Mouse (Mus musculus): ENCODE data around the gene Tmbim6. TPM values are rescaled to one million over a fixed set of nuclear protein-coding genes. Genes with fewer than 3 reads are reported as not detected.

Tmbim6 gene
- polyA plus RNA-seq, 1 experiment, result 418 TPM

GRCm38 (mm10) chr15:99421676-99422075 is 29.0 kb downstream of the Tmbim6 start:
- H3K27me3 ChIP-seq (ENCODE audit: control insufficient read depth, insufficient read depth, low read length), result no peaks in the 10 kb centered on the region
- no peak overlapping the region for H3K27ac ChIP-seq (ENCODE audit: insufficient read depth, low read length)
- H3K4me3 ChIP-seq (replicated peaks; ENCODE audit: insufficient read depth, low read depth, low read length), result no peak overlapping the region
- TF ChIP-seq CTCF (IDR thresholded peaks at IDR 0.05; ENCODE audit: borderline replicate concordance, insufficient read depth, low read depth, low read length) (no peak), POLR2A (IDR thresholded peaks at IDR 0.05; ENCODE audit: borderline replicate concordance, insufficient read depth, low read length) (no peak)
- no peak for DNase-seq
- 71% methylated on average over 8 of the region's 8 CpGs for WGBS
- no peaks in the 10 kb centered on the region for H3K4me1 ChIP-seq (ENCODE audit: control insufficient read depth, insufficient read depth, low read length)

DNA sequence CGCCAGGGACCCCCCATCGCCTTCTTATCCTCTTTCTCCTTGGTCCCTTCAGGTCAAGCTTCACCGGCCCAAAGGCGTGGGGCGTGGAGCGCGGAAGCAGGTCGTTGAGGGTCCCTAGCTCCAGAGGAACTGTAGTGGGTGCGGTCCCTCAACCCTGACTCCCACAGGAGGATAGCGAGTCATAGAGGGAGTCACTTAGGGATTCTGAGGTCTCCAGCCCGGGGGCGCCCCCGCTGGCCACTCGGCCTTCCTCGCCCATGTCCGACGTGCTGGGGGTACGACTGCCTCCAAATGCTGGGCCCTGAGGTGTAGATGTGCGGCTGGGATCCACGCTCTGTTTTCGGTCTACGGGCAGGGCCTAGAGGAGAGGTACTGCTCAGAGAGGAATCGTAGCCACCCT is 29.9 kb downstream of the Tmbim6 start:
- WGBS, result 90% methylated on average over 23 of the region's 23 CpGs
- H3K27ac ChIP-seq (ENCODE audit: insufficient read depth, low read length), result no peak overlapping the region

GRCm38 (mm10) chr15:99423131-99423530 is 30.4 kb downstream of the Tmbim6 start:
- no peaks in the 10 kb centered on the region for H3K27me3 ChIP-seq (ENCODE audit: control insufficient read depth, insufficient read depth, low read length)
- H3K4me3 ChIP-seq (replicated peaks; ENCODE audit: insufficient read depth, low read depth, low read length), result no peak overlapping the region
- WGBS, result 71% methylated on average over 10 of the region's 10 CpGs
- no peak for DNase-seq
- no peaks in the 10 kb centered on the region for H3K4me1 ChIP-seq (ENCODE audit: control insufficient read depth, insufficient read depth, low read length)
- TF ChIP-seq CTCF (IDR thresholded peaks at IDR 0.05; ENCODE audit: borderline replicate concordance, insufficient read depth, low read depth, low read length), result no peak
- no peak for TF ChIP-seq POLR2A (IDR thresholded peaks at IDR 0.05; ENCODE audit: borderline replicate concordance, insufficient read depth, low read length)
- no peak overlapping the region for H3K27ac ChIP-seq (ENCODE audit: insufficient read depth, low read length)

More for the DNA sequence above, 29.9 kb downstream of the Tmbim6 start:
- Histone ChIP-seq H3K27me3 (ENCODE audit: control insufficient read depth, insufficient read depth, low read length) (no peaks in the 10 kb centered on the region), H3K4me3 (replicated peaks; ENCODE audit: insufficient read depth, low read depth, low read length) (no peak overlapping the region), H3K4me1 (ENCODE audit: control insufficient read depth, insufficient read depth, low read length) (no peaks in the 10 kb centered on the region)
- TF ChIP-seq POLR2A (IDR thresholded peaks at IDR 0.05; ENCODE audit: borderline replicate concordance, insufficient read depth, low read length) (no peak), CTCF (IDR thresholded peaks at IDR 0.05; ENCODE audit: borderline replicate concordance, insufficient read depth, low read depth, low read length) (no peak)
- DNase-seq, result no peak

- Histone ChIP-seq H3K27ac (ENCODE audit: insufficient read depth, low read length) (no peak overlapping the region), H3K27me3 (ENCODE audit: control insufficient read depth, insufficient read depth, low read length) (no peaks in the 10 kb centered on the region), H3K4me3 (replicated peaks; ENCODE audit: insufficient read depth, low read depth, low read length) (no peak overlapping the region), H3K4me1 (ENCODE audit: control insufficient read depth, insufficient read depth, low read length) (no peaks in the 10 kb centered on the region)
- 75% methylated on average over 9 of the region's 9 CpGs for WGBS
- TF ChIP-seq POLR2A (IDR thresholded peaks at IDR 0.05; ENCODE audit: borderline replicate concordance, insufficient read depth, low read length) (no peak), CTCF (IDR thresholded peaks at IDR 0.05; ENCODE audit: borderline replicate concordance, insufficient read depth, low read depth, low read length) (no peak)
- no peak for DNase-seq
These were observed 31.2 kb downstream of the Tmbim6 start for GRCm38 (mm10) chr15:99423884-99424283.

DNA sequence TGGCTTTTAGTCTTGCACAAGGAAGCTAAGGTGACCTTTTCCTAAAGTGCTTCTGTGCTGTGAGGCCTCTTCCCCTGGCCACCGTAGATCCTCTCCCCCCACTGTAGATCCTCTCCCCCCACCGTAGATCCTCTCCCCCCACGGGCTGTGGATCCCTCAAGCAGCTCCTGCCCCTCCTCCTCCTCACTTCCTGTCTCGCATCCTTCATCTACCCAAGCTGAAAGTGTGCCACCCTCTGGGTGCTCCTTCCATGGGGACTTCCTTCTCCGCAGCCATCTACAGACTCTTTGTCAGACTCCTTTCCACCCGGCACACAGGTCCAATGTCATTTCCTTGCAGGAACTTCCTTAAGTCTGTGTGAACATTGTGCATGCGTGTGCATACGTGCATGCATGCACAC is 37.7 kb downstream of the Tmbim6 start:
- peaks cover 4% of the 10 kb centered on the region; the same call in 1 of the 2 replicates for H3K4me1 ChIP-seq (ENCODE audit: control insufficient read depth, insufficient read depth, low read length)
- no peak overlapping the region for H3K27ac ChIP-seq (ENCODE audit: insufficient read depth, low read length)
- H3K4me3 ChIP-seq (replicated peaks; ENCODE audit: insufficient read depth, low read depth, low read length), result no peak overlapping the region
- WGBS, result 88% methylated on average over 8 of the region's 8 CpGs
- no peak for DNase-seq
- H3K27me3 ChIP-seq (ENCODE audit: control insufficient read depth, insufficient read depth, low read length), result no peaks in the 10 kb centered on the region
- TF ChIP-seq POLR2A (IDR thresholded peaks at IDR 0.05; ENCODE audit: borderline replicate concordance, insufficient read depth, low read length) (no peak), CTCF (IDR thresholded peaks at IDR 0.05; ENCODE audit: borderline replicate concordance, insufficient read depth, low read depth, low read length) (no peak)

DNA sequence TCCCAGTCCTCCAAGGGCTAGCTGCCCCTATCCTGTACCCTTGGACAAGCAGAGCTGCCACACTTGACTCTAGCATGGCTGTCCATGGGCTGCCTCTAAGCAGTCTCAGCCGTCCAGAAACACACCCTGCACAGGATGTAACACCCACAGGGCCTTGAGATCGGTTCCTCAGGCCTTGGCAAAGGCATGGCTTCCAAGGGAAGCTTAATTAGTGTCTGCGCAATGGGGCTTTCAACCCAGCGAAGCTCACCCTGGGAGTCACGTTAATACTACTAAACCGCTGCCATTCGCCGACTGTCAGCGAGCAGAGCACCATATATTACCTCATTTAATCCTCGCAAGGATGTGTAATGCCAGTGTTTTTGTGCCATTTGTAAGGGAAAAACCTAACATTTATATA is 38.4 kb downstream of the Tmbim6 start:
- Histone ChIP-seq H3K4me1 (ENCODE audit: control insufficient read depth, insufficient read depth, low read length) (peaks cover 4% of the 10 kb centered on the region; the same call in 1 of the 2 replicates), H3K27me3 (ENCODE audit: control insufficient read depth, insufficient read depth, low read length) (no peaks in the 10 kb centered on the region), H3K4me3 (replicated peaks; ENCODE audit: insufficient read depth, low read depth, low read length) (no peak overlapping the region), H3K27ac (ENCODE audit: insufficient read depth, low read length) (no peak overlapping the region)
- no peak for DNase-seq
- WGBS, result 64% methylated on average over 10 of the region's 10 CpGs
- no peak for TF ChIP-seq CTCF (IDR thresholded peaks at IDR 0.05; ENCODE audit: borderline replicate concordance, insufficient read depth, low read depth, low read length)
- TF ChIP-seq POLR2A (IDR thresholded peaks at IDR 0.05; ENCODE audit: borderline replicate concordance, insufficient read depth, low read length), result no peak

DNA sequence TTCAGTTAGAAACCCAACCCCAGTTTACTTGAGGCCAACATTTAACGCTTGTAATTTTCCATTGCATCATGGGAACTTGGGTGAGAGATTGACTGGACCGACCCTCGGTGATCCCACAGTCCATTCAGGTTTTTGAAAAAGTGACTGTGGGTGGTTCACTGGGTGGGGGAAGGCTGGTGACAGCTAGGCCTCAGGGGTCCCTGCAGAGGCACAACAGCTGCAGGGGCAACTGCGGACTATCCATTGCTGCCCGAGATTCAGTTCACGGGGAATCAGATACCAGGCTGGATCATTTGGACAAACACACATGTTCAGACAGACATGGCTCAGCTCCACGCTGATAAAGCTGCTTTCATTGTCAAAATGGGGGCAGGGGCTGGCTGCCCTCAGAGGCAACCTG is 38.8 kb downstream of the Tmbim6 start:
- H3K27me3 ChIP-seq (ENCODE audit: control insufficient read depth, insufficient read depth, low read length), result no peaks in the 10 kb centered on the region
- H3K4me1 ChIP-seq (ENCODE audit: control insufficient read depth, insufficient read depth, low read length), result peaks cover 4% of the 10 kb centered on the region; the same call in 1 of the 2 replicates
- WGBS, result 69% methylated on average over 7 of the region's 7 CpGs
- no peak overlapping the region for H3K4me3 ChIP-seq (replicated peaks; ENCODE audit: insufficient read depth, low read depth, low read length)
- TF ChIP-seq POLR2A (IDR thresholded peaks at IDR 0.05; ENCODE audit: borderline replicate concordance, insufficient read depth, low read length), result no peak
- no peak for TF ChIP-seq CTCF (IDR thresholded peaks at IDR 0.05; ENCODE audit: borderline replicate concordance, insufficient read depth, low read depth, low read length)
- no peak overlapping the region for H3K27ac ChIP-seq (ENCODE audit: insufficient read depth, low read length)
- no peak for DNase-seq

DNA sequence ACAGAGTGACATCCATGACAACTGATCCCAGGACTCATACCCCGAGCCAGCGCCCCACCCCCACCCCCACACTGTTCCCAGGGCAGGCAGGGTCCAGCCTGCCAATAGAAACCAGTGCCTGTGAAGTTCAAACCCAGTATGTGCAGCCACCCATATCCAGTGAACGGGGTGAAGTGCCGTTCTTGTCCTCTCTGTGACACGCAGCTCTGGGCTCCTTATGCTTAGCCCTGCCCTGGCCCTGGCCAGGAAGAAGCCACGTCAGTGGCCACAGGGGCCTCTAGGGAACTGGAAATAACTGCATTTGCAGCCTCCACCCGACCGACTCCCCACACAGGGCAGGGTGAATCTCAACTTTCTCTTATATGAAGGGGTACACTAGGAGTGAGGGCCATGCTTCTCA is 39.3 kb downstream of the Tmbim6 start:
- no peak overlapping the region for H3K27ac ChIP-seq (ENCODE audit: insufficient read depth, low read length)
- H3K4me3 ChIP-seq (replicated peaks; ENCODE audit: insufficient read depth, low read depth, low read length), result no peak overlapping the region
- H3K27me3 ChIP-seq (ENCODE audit: control insufficient read depth, insufficient read depth, low read length), result no peaks in the 10 kb centered on the region
- no peak for DNase-seq
- peaks cover 4% of the 10 kb centered on the region; the same call in 1 of the 2 replicates for H3K4me1 ChIP-seq (ENCODE audit: control insufficient read depth, insufficient read depth, low read length)
- 67% methylated on average over 8 of the region's 8 CpGs for WGBS
- TF ChIP-seq POLR2A (IDR thresholded peaks at IDR 0.05; ENCODE audit: borderline replicate concordance, insufficient read depth, low read length) (no peak), CTCF (IDR thresholded peaks at IDR 0.05; ENCODE audit: borderline replicate concordance, insufficient read depth, low read depth, low read length) (no peak)

All from cerebellum, adult 2 months (tissue).